Mouse (Mus musculus): ENCODE measurements around the gene Gna12. TPM values are rescaled to one million over a fixed set of nuclear protein-coding genes. Genes with fewer than 3 reads are reported as not detected.

Gna12 gene
- polyA plus RNA-seq, 1 experiment from 2014 or later, result 77.1 TPM

DNA sequence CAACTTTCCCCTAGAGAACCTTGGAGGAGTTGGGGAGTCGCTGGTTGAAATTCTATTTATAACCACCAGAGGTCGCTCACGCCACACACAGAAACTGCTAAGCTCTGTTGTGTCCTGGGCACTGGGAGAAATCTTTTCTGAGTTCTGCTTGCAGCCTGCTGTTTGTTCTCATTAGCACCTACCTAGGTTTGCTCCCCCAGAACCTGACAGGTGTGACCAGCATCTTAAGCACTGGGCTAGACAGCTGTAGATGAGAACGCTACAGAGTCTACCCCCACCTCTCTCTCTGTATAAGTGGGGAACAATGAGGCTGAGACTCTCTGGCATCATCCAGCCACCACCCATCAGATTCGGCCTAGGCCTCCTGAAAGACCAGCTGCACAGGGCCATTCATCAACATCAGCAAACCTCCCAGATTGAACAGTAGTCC, 17.1 kb upstream of the Gna12 start:
- peak; percentile 92 for TF ChIP-seq CTCF (IDR thresholded peaks at IDR 0.05; ENCODE audit: low read depth)
- Histone ChIP-seq H3K27me3 (ENCODE audit: insufficient read depth, low read length) (no peaks in the 10 kb centered on the region), H3K4me3 (ENCODE audit: low read depth, low read length) (no peak overlapping the region), H3K27ac (ENCODE audit: low read depth) (no peak overlapping the region), H3K9ac (no peak overlapping the region; the same call in 1 of the 2 replicates), H3K4me1 (ENCODE audit: insufficient read depth) (no peaks in the 10 kb centered on the region), H3K36me3 (ENCODE audit: insufficient read depth) (no peaks in the 10 kb centered on the region), H3K9me3 (ENCODE audit: low read depth, low read length) (no peaks in the 10 kb centered on the region), H3K4me2 (no peak overlapping the region)
- ATAC-seq (ENCODE audit: insufficient read depth), result peak; percentile 71; the same call in 1 of the 2 replicates
- WGBS, result 8% methylated on average over 5 of the region's 5 CpGs
- DNase-seq, result peak; percentile 84

- no peaks in the 10 kb centered on the region for H3K9me3 ChIP-seq (ENCODE audit: low read depth, low read length)
- TF ChIP-seq CTCF (IDR thresholded peaks at IDR 0.05; ENCODE audit: low read depth), result no peak
- H3K9ac ChIP-seq, result no peak overlapping the region
- WGBS, result 71% methylated on average over 4 of the region's 4 CpGs
- DNase-seq (no peak), ATAC-seq (ENCODE audit: insufficient read depth) (no peak)
- H3K27ac ChIP-seq (ENCODE audit: low read depth), result no peak overlapping the region
- no peaks in the 10 kb centered on the region for H3K27me3 ChIP-seq (ENCODE audit: insufficient read depth, low read length)
- H3K4me3 ChIP-seq (ENCODE audit: low read depth, low read length), result no peak overlapping the region
- no peak overlapping the region for H3K4me2 ChIP-seq
- H3K36me3 ChIP-seq (ENCODE audit: insufficient read depth), result no peaks in the 10 kb centered on the region
- no peaks in the 10 kb centered on the region for H3K4me1 ChIP-seq (ENCODE audit: insufficient read depth)
Observed at GRCm38 (mm10) chr5:140841942-140842341, 11.7 kb upstream of the Gna12 start.

DNA sequence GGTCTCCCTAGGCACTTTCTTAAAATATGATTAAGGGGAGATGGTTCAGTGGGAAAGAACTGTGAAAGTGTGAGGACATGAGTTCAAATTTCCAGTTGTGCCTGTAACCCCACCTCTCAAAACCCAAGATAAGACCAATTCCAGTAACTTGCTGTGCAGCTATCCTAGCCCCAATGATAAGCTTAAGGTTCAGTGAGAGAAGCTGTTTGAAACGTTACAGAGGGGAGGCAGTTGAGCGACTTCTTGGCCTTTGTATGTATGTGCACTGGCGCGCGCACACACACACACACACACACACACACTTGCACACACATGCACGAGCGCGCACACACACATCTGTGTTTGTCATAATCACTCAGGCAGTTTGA, 817 bp upstream of the Gna12 start:
- peak overlapping the region; percentile 17 for H3K4me3 ChIP-seq (ENCODE audit: low read depth, low read length)
- peak overlapping the region; percentile 58 for H3K4me2 ChIP-seq
- DNase-seq (no peak), ATAC-seq (ENCODE audit: insufficient read depth) (no peak)
- no peak overlapping the region for H3K27ac ChIP-seq (ENCODE audit: low read depth)
- H3K27me3 ChIP-seq (ENCODE audit: insufficient read depth, low read length), result no peaks in the 10 kb centered on the region
- no peaks in the 10 kb centered on the region for H3K9me3 ChIP-seq (ENCODE audit: low read depth, low read length)
- no peaks in the 10 kb centered on the region for H3K36me3 ChIP-seq (ENCODE audit: insufficient read depth)
- 74% methylated on average over 8 of the region's 8 CpGs for WGBS
- H3K9ac ChIP-seq, result no peak overlapping the region
- TF ChIP-seq CTCF (IDR thresholded peaks at IDR 0.05; ENCODE audit: low read depth), result no peak
- peaks cover 13% of the 10 kb centered on the region for H3K4me1 ChIP-seq (ENCODE audit: insufficient read depth)

- Histone ChIP-seq H3K9ac (peak overlapping the region; percentile 83), H3K27me3 (ENCODE audit: insufficient read depth, low read length) (no peaks in the 10 kb centered on the region), H3K4me1 (ENCODE audit: insufficient read depth) (peaks cover 13% of the 10 kb centered on the region), H3K9me3 (ENCODE audit: low read depth, low read length) (no peaks in the 10 kb centered on the region), H3K27ac (ENCODE audit: low read depth) (peak overlapping the region; percentile 81), H3K4me2 (peak overlapping the region; percentile 93), H3K36me3 (ENCODE audit: insufficient read depth) (no peaks in the 10 kb centered on the region), H3K4me3 (ENCODE audit: low read depth, low read length) (peak overlapping the region; percentile 87)
- under 1% methylated on average over 44 of the region's 58 CpGs for WGBS
- peak; percentile 66 for DNase-seq
- ATAC-seq (ENCODE audit: insufficient read depth), result no peak
- no peak for TF ChIP-seq CTCF (IDR thresholded peaks at IDR 0.05; ENCODE audit: low read depth)
Observed at GRCm38 (mm10) chr5:140829911-140830294, 328 bp downstream of the Gna12 start.

- H3K4me1 ChIP-seq (ENCODE audit: insufficient read depth), result peaks cover 13% of the 10 kb centered on the region
- H3K27me3 ChIP-seq (ENCODE audit: insufficient read depth, low read length), result no peaks in the 10 kb centered on the region
- H3K4me2 ChIP-seq, result peak overlapping the region; percentile 93
- peak overlapping the region; percentile 81 for H3K27ac ChIP-seq (ENCODE audit: low read depth)
- WGBS, result 32% methylated on average over 18 of the region's 18 CpGs
- H3K4me3 ChIP-seq (ENCODE audit: low read depth, low read length), result peak overlapping the region; percentile 87
- peak; percentile 26; the same call in 1 of the 2 replicates for TF ChIP-seq CTCF (IDR thresholded peaks at IDR 0.05; ENCODE audit: low read depth)
- peak overlapping the region; percentile 83 for H3K9ac ChIP-seq
- H3K9me3 ChIP-seq (ENCODE audit: low read depth, low read length), result no peaks in the 10 kb centered on the region
- H3K36me3 ChIP-seq (ENCODE audit: insufficient read depth), result no peaks in the 10 kb centered on the region
- ATAC-seq (ENCODE audit: insufficient read depth) (peak; percentile 5; the same call in 1 of the 2 replicates), DNase-seq (peak; percentile 65)
Observed at GRCm38 (mm10) chr5:140829081-140829910, 935 bp downstream of the Gna12 start.

DNA sequence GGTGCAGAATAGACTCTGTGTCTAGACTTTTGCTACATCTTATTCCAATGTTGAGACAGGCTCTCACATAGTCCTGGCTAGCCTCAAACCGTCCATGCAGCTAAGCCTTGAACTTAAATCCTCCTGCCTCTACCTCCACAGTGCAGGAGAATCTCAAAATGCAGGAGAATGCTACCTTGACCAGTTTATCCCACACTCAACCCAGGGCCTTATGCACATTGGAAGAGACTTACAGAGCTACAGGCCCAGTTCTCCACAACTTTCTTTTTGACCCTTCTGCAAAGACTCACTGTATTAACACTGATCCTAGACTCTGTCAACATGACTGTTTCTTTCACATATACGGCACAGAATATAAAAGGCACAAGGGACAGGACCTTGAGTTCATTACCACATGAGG, 1.9 kb downstream of the Gna12 start:
- H3K36me3 ChIP-seq (ENCODE audit: insufficient read depth), result no peaks in the 10 kb centered on the region
- no peak for TF ChIP-seq CTCF (IDR thresholded peaks at IDR 0.05; ENCODE audit: low read depth)
- H3K9ac ChIP-seq, result peak overlapping the region; percentile 7; the same call in 1 of the 2 replicates
- H3K27me3 ChIP-seq (ENCODE audit: insufficient read depth, low read length), result no peaks in the 10 kb centered on the region
- H3K9me3 ChIP-seq (ENCODE audit: low read depth, low read length), result no peaks in the 10 kb centered on the region
- WGBS, result 65% methylated on average over 2 of the region's 2 CpGs
- ATAC-seq (ENCODE audit: insufficient read depth), result no peak
- peak overlapping the region; percentile 87 for H3K4me3 ChIP-seq (ENCODE audit: low read depth, low read length)
- H3K4me2 ChIP-seq, result peak overlapping the region; percentile 93
- H3K4me1 ChIP-seq (ENCODE audit: insufficient read depth), result peaks cover 14% of the 10 kb centered on the region
- H3K27ac ChIP-seq (ENCODE audit: low read depth), result peak overlapping the region; percentile 40; the same call in 1 of the 2 replicates
- DNase-seq, result no peak

GRCm38 (mm10) chr5:140827896-140828295, 2.3 kb downstream of the Gna12 start:
- Histone ChIP-seq H3K4me2 (peak overlapping the region; percentile 93), H3K4me3 (ENCODE audit: low read depth, low read length) (peak overlapping the region; percentile 87), H3K9me3 (ENCODE audit: low read depth, low read length) (no peaks in the 10 kb centered on the region), H3K4me1 (ENCODE audit: insufficient read depth) (peaks cover 16% of the 10 kb centered on the region), H3K36me3 (ENCODE audit: insufficient read depth) (no peaks in the 10 kb centered on the region), H3K27me3 (ENCODE audit: insufficient read depth, low read length) (no peaks in the 10 kb centered on the region), H3K9ac (peak overlapping the region; percentile 21), H3K27ac (ENCODE audit: low read depth) (0 out of 2 replicates have a peak overlapping the region, but pooled peaks have one; percentile 40)
- TF ChIP-seq CTCF (IDR thresholded peaks at IDR 0.05; ENCODE audit: low read depth), result no peak
- 26% methylated on average over 8 of the region's 8 CpGs for WGBS
- ATAC-seq (ENCODE audit: insufficient read depth), result no peak
- DNase-seq, result peak; percentile 68
